Mouse (Mus musculus): ENCODE measurements at regions not wholly inside any gene's neighbourhood (a gene's known extent, or its start where the extent isn't known, plus 50 kb on each side); places are given as distances from the start of the nearest gene placed in this dataset.

GRCm38 (mm10) chr1:57622561-57622960 lies 151.4 kb upstream of the Spats2l start:
- TF ChIP-seq POLR2A (IDR thresholded peaks at IDR 0.05; ENCODE audit: low read depth, low read length), result no peak
- TF ChIP-seq CTCF (conservative IDR thresholded peaks at IDR 0.05 in 1 of 2, IDR thresholded peaks at IDR 0.05 in 1 of 2; ENCODE audit: low read depth in 2 of 2, low read length in 2 of 2), result no peak
- no peak for TF ChIP-seq POLR2AphosphoS2 (IDR thresholded peaks at IDR 0.05; ENCODE audit: low read depth, low read length)

Measured in CH12.LX (cell line).